Mouse (Mus musculus): Measurements from ENCODE around the gene Slc2a4.
A peak's percentile ranks its signal among the peaks of the same experiment; 100 is the strongest.

Slc2a4 gene

DNA sequence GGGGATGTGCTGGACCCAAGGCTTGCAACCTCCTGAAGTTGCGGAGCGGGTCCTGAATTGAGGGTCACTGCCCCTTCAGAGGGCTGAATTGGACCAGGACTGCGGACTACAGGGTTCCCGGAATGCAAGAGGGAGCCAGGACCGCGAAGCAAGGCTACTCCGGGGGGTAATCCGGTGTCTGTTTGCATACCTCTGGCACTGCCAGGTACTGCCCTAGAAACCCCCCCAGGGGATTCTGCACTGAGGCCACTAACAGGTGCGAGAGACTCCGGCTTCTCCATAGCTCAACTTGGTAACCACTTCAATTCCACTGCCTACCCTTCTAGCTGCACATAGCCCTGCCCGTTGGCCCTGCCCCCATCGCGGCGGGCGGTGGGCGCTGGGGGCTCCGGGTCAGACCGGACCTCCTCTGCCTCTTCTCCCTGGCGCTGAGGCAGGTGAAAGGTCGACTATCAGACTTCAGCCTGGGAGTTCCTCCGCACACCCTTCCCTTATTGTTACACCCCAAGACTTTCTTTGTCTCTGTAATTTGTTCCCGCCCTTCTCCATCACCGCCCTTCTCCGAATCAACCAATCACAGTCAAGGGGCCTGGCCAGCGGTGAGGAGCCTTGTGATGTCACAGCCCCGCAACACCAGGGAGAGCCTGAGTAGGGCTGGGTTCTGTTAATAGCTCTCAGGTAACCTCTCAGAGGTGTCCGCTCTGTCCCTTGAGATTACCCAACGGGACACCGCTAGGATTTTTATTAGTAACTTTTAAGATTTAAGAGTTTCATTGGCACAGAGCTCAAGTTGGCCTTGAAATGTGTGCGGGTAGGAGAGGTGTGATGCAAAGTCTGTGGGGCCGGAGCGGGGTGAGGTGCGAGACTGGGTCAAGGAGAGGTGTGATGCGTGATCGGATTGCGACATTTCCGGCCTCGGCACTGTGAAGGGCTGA, 47.2 kb downstream of the Slc2a4 start, which contains the start of the genes 2810408A11Rik and Neurl4:
TSS of gene 2810408A11Rik (minus strand) at position 517 of the 935 bp plus-strand sequence.
TSS of gene Neurl4 (plus strand) at position 602 of the 935 bp plus-strand sequence.
- DNase-seq (ENCODE audit: low read depth): peak; percentile 96

DNA sequence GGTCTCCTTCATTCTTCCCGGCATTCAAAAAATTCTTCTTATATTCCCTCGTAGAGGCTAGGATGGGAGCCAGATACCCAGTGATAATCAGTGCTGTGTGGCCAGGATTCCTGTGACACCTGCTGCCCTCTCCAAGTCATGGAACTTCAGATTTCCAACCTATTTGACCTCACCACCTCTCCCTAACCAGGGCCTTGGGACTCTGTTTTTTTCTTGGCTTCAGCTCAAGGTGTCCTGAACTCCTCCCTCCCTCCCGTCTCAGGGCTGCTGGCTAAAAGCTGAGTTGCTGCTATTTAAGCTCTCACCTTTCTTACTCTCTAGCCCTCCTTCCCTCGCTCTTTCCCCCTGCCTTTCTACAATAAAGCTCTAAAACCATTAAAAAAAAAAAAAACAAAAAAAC, 48.1 kb downstream of the Slc2a4 start:
- no peak for DNase-seq (ENCODE audit: low read depth)

DNA sequence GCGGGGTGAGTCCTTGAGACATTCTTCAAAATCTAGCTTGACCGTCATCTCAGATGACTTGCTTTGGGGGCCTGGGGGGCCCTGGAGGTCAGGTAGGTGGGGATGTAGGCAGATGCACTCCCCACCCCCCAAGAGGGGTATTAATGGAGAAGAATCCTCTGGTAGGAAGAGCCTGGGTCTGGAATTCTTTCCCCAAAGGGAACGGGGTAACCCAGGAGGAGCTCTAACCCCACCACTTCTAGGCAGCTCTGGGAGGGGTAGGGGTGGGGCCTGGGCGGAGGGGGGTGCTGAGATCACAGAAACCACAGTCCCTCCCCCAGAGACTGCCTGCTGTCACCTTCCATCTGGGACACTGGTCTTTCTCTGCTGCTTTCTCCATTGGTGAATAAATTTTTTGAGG, 52.7 kb downstream of the Slc2a4 start, which contains the start of gene Acap1:
TSS of gene Acap1 (minus strand) at position 249 of the 400 bp plus-strand sequence.
- DNase-seq (ENCODE audit: low read depth): no peak

DNA sequence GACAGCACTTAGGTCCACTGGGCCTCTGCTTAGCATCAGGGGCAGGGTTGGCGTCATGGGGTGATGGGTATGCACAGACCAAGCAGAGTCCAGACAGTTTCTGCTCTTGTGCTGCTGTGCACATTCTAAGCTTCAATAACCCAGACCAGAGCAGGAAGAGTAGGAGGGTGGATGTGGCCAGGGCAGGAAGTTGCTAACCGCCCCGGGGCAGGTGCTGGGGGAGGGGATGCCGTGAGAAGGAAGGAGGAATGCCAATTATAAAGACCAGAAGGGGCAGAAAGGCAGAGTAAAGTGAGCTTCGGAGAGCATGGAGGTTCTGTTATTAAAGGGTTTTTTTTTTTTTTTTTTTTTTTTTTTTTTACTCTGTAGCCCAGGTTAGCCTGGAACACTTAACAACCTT, 53.3 kb downstream of the Slc2a4 start:
- no peak for DNase-seq (ENCODE audit: low read depth)
